In genomic region chr2:165106585-165106984, GRCm38 (mm10) we compare ENCODE assay signal across 16 mouse cellular contexts. TPM values are rescaled to one million over a fixed set of nuclear protein-coding genes. Genes with fewer than 3 reads are reported as not detected.
DNase-seq lines count a peak whose midpoint lies in the region; ATAC-seq and TF ChIP-seq lines count a peak whose summit lies in the region.
"Had no signal": no experiment of that assay in that cellular context is flagged by ENCODE, and none has a peak within 500 bp of the region (broad histone marks: within the 10 kb centered on the region; RNA-seq: fewer than 3 reads in every experiment).

No protein-coding gene starts in this region.

- H3K4me2 ChIP-seq in kidney, embryonic 14.5 days (replicated peaks; ENCODE audit: low read depth, low read length) = no peak overlapping the region
- H3K4me2 ChIP-seq in forebrain, postnatal 0 days (ENCODE audit: low read depth) = no peak overlapping the region
- no peak overlapping the region for H3K4me2 ChIP-seq in midbrain, embryonic 15.5 days
- H3K4me2 ChIP-seq in stomach, postnatal 0 days (replicated peaks; ENCODE audit: low read depth) = no peak overlapping the region
- H3K4me2 ChIP-seq: embryonic facial prominence, embryonic 12.5 days; heart, embryonic 11.5 days; liver, embryonic 12.5 days had no signal

- peaks cover 55% of the 10 kb centered on the region for H3K27me3 ChIP-seq in kidney, embryonic 14.5 days (ENCODE audit: control insufficient read depth, insufficient read depth, low read length)
- no peaks in the 10 kb centered on the region for H3K27me3 ChIP-seq in G1E (ENCODE audit: insufficient read depth, low read length)
- H3K27me3 ChIP-seq in forebrain, postnatal 0 days (ENCODE audit: insufficient read depth, low read length) = peaks cover 8% of the 10 kb centered on the region
- H3K27me3 ChIP-seq in midbrain, embryonic 15.5 days (replicated peaks) = peaks cover 21% of the 10 kb centered on the region
- peaks cover 7% of the 10 kb centered on the region; the same call in 1 of the 2 replicates for H3K27me3 ChIP-seq in stomach, postnatal 0 days (ENCODE audit: control insufficient read depth, insufficient read depth, low read length)

- H3K36me3 ChIP-seq in kidney, embryonic 14.5 days (ENCODE audit: control insufficient read depth, insufficient read depth, low read length) = no peaks in the 10 kb centered on the region
- no peaks in the 10 kb centered on the region for H3K36me3 ChIP-seq in G1E (replicated peaks)
- no peaks in the 10 kb centered on the region for H3K36me3 ChIP-seq in forebrain, postnatal 0 days (ENCODE audit: insufficient read depth)
- no peaks in the 10 kb centered on the region for H3K36me3 ChIP-seq in midbrain, embryonic 15.5 days (replicated peaks)
- H3K36me3 ChIP-seq in stomach, postnatal 0 days (ENCODE audit: control insufficient read depth, insufficient read depth, low read length) = no peaks in the 10 kb centered on the region
- H3K36me3 ChIP-seq: embryonic facial prominence, embryonic 12.5 days; liver, embryonic 12.5 days had no signal

- WGBS in kidney, embryonic 14.5 days = 12% methylated on average over 18 of the region's 18 CpGs
- 24% methylated on average over 18 of the region's 18 CpGs for WGBS in forebrain, postnatal 0 days
- 19% methylated on average over 18 of the region's 18 CpGs for WGBS in midbrain, embryonic 15.5 days
- 25% methylated on average over 18 of the region's 18 CpGs for WGBS in stomach, postnatal 0 days

- no peak overlapping the region for H3K27ac ChIP-seq in kidney, embryonic 14.5 days (ENCODE audit: low read depth, low read length)
- H3K27ac ChIP-seq in forebrain, postnatal 0 days (ENCODE audit: low read depth, low read length) = no peak overlapping the region
- H3K27ac ChIP-seq in midbrain, embryonic 15.5 days = no peak overlapping the region; the same call in 1 of the 2 replicates
- no peak overlapping the region for H3K27ac ChIP-seq in stomach, postnatal 0 days (replicated peaks)
- H3K27ac ChIP-seq: embryonic facial prominence, embryonic 12.5 days; liver, embryonic 12.5 days had no signal

- H3K4me3 ChIP-seq in kidney, embryonic 14.5 days (ENCODE audit: low read length) = no peak overlapping the region
- H3K4me3 ChIP-seq in G1E (ENCODE audit: low read depth, low read length) = 0 out of 2 replicates have a peak overlapping the region, but pooled peaks have one; percentile 3
- no peak overlapping the region for H3K4me3 ChIP-seq in forebrain, postnatal 0 days (ENCODE audit: low read depth, low read length)
- H3K4me3 ChIP-seq in midbrain, embryonic 15.5 days = no peak overlapping the region
- no peak overlapping the region for H3K4me3 ChIP-seq in stomach, postnatal 0 days (ENCODE audit: low read depth, low read length)
- H3K4me3 ChIP-seq: embryonic facial prominence, embryonic 12.5 days; liver, embryonic 12.5 days had no signal

- H3K4me1 ChIP-seq in kidney, embryonic 14.5 days (ENCODE audit: control insufficient read depth, insufficient read depth, low read length) = no peaks in the 10 kb centered on the region
- no peaks in the 10 kb centered on the region for H3K4me1 ChIP-seq in G1E (ENCODE audit: insufficient read depth, low read depth, low read length)
- no peaks in the 10 kb centered on the region for H3K4me1 ChIP-seq in forebrain, postnatal 0 days (ENCODE audit: insufficient read depth)
- H3K4me1 ChIP-seq in midbrain, embryonic 15.5 days = peaks cover 9% of the 10 kb centered on the region; the same call in 1 of the 2 replicates
- H3K4me1 ChIP-seq in stomach, postnatal 0 days (replicated peaks; ENCODE audit: control insufficient read depth, insufficient read depth) = no peaks in the 10 kb centered on the region
- H3K4me1 ChIP-seq: embryonic facial prominence, embryonic 12.5 days; liver, embryonic 12.5 days had no signal

- DNase-seq in kidney, adult 9 months = no peak
- peak; percentile 13 for DNase-seq in G1E (ENCODE audit: low spot score)
- no peak for DNase-seq in forebrain, postnatal 0 days
- no peak for DNase-seq in frontal cortex, postnatal 10 days (ENCODE audit: low spot score in 2 of 2)
- DNase-seq in adrenal gland, adult 8-10 months = no peak
- DNase-seq in stomach, postnatal 0 days (ENCODE audit: low spot score) = no peak
- DNase-seq: adrenal gland, postnatal 10 days; cerebellum, adult 11-12 months; right cerebral cortex, postnatal 25 days had no signal

- TF ChIP-seq CTCF in G1E (IDR thresholded peaks at IDR 0.05; ENCODE audit: low read depth, low read length) = no peak
- TF ChIP-seq CTCF in forebrain, postnatal 0 days (IDR thresholded peaks at IDR 0.05; ENCODE audit: low read depth) = 0 out of 2 replicates have a peak, but pooled peaks have one; percentile 7
- no peak for TF ChIP-seq CTCF in stomach, postnatal 0 days (IDR thresholded peaks at IDR 0.05; ENCODE audit: low read depth)

- H3K9ac ChIP-seq in kidney, embryonic 14.5 days (ENCODE audit: low read depth, low read length) = no peak overlapping the region
- no peak overlapping the region for H3K9ac ChIP-seq in forebrain, postnatal 0 days
- 0 out of 2 replicates have a peak overlapping the region, but pooled peaks have one; percentile 4 for H3K9ac ChIP-seq in midbrain, embryonic 15.5 days
- no peak overlapping the region for H3K9ac ChIP-seq in stomach, postnatal 0 days (ENCODE audit: low read length)
- H3K9ac ChIP-seq: embryonic facial prominence, embryonic 12.5 days; liver, embryonic 12.5 days had no signal

- peak; percentile 40; the same call in 1 of the 2 replicates for ATAC-seq in kidney, embryonic 14.5 days (ENCODE audit: low FRiP score, low TSS enrichment)
- ATAC-seq in G1E (ENCODE audit: extremely low read depth, insufficient number of reproducible peaks, low FRiP score, poor library complexity, severe bottlenecking) = no peak
- peak; percentile 38 for ATAC-seq in forebrain, postnatal 0 days
- 0 out of 2 replicates have a peak, but pooled peaks have one; percentile 31 for ATAC-seq in midbrain, embryonic 15.5 days (replicated peaks)
- ATAC-seq in stomach, postnatal 0 days (ENCODE audit: low FRiP score, low TSS enrichment) = no peak
- ATAC-seq: intestine, postnatal 0 days; liver, embryonic 12.5 days had no signal

- TF ChIP-seq EP300 in stomach, postnatal 0 days (optimal IDR thresholded peaks at IDR 0.05) = no peak

- no peaks in the 10 kb centered on the region for H3K9me3 ChIP-seq in kidney, embryonic 14.5 days (ENCODE audit: control insufficient read depth, low read length)
- peaks cover 12% of the 10 kb centered on the region for H3K9me3 ChIP-seq in G1E (replicated peaks)
- no peaks in the 10 kb centered on the region for H3K9me3 ChIP-seq in forebrain, postnatal 0 days (ENCODE audit: low read length)
- H3K9me3 ChIP-seq in midbrain, embryonic 15.5 days = no peaks in the 10 kb centered on the region
- H3K9me3 ChIP-seq in stomach, postnatal 0 days (ENCODE audit: control insufficient read depth, low read length) = no peaks in the 10 kb centered on the region
- H3K9me3 ChIP-seq: embryonic facial prominence, embryonic 12.5 days; liver, embryonic 12.5 days had no signal

RNA-seq across cellular contexts. Expression of gene 1700025C18Rik, which starts 16.0 kb away (rescaled TPM):
- polyA plus RNA-seq in kidney, embryonic 14.5 days (2014; fragmentation: Nextera tagmentation; extraction: Ambion mirVana) = not detected in 2 replicates
- total RNA-seq in G1E (2014; fragmentation: Nextera tagmentation) (not detected in 2 replicates), G1E (2017) (not detected in 2 replicates)
- not detected in 2 replicates for polyA plus RNA-seq in G1E (2012)
- total RNA-seq in forebrain, postnatal 0 days (2014; rRNA removed) = not detected in 2 replicates
- polyA plus RNA-seq in forebrain, postnatal 0 days (2015; fragmentation: Nextera tagmentation; extraction: Ambion mirVana) = not detected in 2 replicates
- not detected in 2 replicates for polyA plus RNA-seq in midbrain, embryonic 15.5 days (2015; fragmentation: Nextera tagmentation; extraction: Ambion mirVana)
- total RNA-seq in adrenal gland, adult 8-10 months (2022) = not detected
- polyA plus RNA-seq in stomach, postnatal 0 days (2015; fragmentation: Nextera tagmentation; extraction: Ambion mirVana) = not detected in 2 replicates
- total RNA-seq: adrenal gland, postnatal 10 days had no signal
- polyA plus RNA-seq: C2C12; embryonic facial prominence, embryonic 12.5 days; heart, embryonic 11.5 days; intestine, postnatal 0 days; liver, embryonic 12.5 days had no signal

RNA-seq across cellular contexts. Expression of gene Cd40, which starts 51.2 kb away (rescaled TPM):
- 6.4 and 7.3 TPM in 2 replicates for polyA plus RNA-seq in kidney, embryonic 14.5 days (2014; fragmentation: Nextera tagmentation; extraction: Ambion mirVana)
- total RNA-seq in G1E (2014; fragmentation: Nextera tagmentation) = not detected in 2 replicates
- 0.05 TPM in 1 of 2 replicates, not detected in the other for total RNA-seq in G1E (2017)
- not detected in 2 replicates for polyA plus RNA-seq in G1E (2012)
- total RNA-seq in forebrain, postnatal 0 days (2014; rRNA removed) = 5.0 TPM in 2 replicates
- polyA plus RNA-seq in forebrain, postnatal 0 days (2015; fragmentation: Nextera tagmentation; extraction: Ambion mirVana) = 4.7 and 7.0 TPM in 2 replicates
- 5.5 and 6.3 TPM in 2 replicates for polyA plus RNA-seq in midbrain, embryonic 15.5 days (2015; fragmentation: Nextera tagmentation; extraction: Ambion mirVana)
- total RNA-seq in adrenal gland, adult 8-10 months (2022) = 1 to 10 TPM; 2.3 to 4.9 (median 3.3) TPM
- 3.3 and 3.7 TPM in 2 replicates for polyA plus RNA-seq in stomach, postnatal 0 days (2015; fragmentation: Nextera tagmentation; extraction: Ambion mirVana)

Comparison
In these comparisons a context has a peak if more than half of its experiments do, and no peak if none do; other contexts are left out.
1. ATAC-seq: peak in kidney, embryonic 14.5 days (single experiment), forebrain, postnatal 0 days (single experiment) and midbrain, embryonic 15.5 days (single experiment); none in G1E (single experiment) and stomach, postnatal 0 days (single experiment).